Mouse (Mus musculus) induced T-regulatory cell, adult 2 months (primary cell): ENCODE results near the gene Bcl10.
"Not testable (repeated sequence)": the region's sequence is repeated elsewhere in the genome, so short reads cannot be mapped to it uniquely, and the experiment has no call there.

Experiments used
- DNase-seq: peaks from one replicate; pipeline ENCODE4 v3.0.0-alpha.2; 2012; ENCODE audit warnings: low read depth

The Bcl10 gene

DNA sequence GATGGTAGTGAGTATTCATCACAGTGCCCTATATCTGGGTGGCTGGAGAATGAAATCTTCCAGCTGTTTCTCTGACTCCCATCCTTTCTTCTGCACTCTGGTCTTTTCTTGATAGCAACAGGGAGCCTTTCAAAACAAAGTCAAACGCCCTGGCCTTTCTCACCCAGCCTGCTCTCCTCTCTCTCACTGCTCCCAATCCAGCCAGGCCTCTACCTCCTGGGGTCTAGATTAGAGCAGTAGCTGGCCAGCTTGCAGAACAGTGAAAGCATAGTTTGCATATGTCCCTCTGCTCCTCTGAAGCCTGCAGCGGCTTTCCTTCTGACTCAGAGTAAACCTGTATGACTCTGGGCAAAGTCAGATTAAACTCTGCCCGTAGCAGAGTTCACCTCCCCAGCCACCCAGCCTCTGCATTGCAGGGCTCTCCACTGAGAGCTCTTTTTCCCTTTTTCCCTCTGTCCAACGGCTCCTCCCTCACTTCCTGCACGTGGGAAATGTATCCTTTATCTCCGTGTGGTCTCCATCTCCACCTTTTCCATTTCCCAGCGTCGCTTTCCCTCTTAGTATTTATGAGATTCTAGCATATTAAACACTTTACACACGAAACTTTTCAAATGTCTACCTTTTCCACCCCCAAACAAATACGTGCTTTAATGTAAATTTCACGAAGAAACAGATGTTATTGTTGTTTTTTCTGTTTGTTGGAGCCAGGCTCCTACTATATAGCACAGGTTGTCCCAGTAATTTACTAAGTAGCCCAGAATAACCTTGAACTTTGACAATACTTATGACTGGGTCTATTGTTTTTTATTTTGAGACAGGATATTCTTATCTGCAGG lies at the start of gene Bcl10:
Gene Bcl10, plus strand, starts transcription at position 786 of the 836 bp plus-strand sequence.
- no peak for DNase-seq

DNA sequence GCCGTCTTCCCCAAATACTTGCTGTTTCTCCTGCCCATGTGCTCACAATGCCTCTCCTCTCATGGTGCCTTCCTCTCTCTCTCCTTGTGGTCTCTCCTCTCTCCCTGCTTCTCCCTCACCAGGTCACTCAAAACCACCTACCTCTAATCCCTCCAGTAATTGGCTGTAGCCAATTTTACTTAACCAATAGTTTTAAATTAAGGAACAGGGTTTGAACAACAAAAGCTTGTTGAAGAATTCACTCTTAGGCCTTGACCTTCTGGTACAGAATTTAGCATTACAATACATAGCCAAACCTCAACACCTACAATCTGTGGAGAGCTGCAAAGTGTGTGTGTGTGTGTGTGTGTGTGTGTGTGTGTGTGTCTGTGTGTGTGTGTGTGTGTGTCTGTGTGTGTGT lies 49.3 kb upstream of the Bcl10 start:
- no peak for DNase-seq

DNA sequence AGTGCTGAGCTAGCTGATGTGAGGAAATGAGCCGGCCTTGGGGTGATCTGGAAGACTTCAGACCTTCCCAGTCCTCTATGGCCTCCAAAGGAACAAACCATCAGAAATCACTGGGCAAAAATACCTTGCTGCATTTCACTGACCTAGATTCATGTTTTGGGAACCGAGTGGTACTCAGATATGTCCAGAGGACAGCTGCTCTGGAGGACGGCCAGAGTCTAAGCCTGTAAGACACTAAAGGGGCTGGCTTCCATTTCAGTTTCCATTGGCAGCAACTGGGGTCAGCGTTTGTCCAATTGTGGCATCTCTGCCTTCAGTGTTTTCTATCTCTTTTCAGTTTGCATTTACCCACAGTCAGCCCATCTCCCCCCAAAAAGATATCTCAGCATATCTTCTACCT lies 48.5 kb upstream of the Bcl10 start:
- no peak for DNase-seq

DNA sequence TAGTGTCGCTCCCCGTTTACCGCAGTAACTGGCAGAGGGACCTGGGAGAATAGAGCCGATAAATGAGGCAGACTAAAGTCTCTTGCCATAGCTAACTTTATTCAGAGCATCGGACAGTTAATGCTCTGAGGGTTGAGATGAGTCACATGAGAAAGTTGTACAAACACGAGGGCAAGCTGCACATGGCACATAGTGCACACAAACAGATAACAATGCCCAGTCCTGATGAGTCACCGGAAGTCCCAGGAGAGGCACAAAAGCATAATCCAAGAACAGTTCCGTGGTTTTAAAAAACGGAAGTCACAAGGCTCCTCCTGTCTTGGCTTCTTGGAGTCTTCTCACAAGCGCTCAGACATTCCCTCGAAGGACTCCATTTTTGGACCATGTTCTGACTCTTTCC lies 46.5 kb upstream of the Bcl10 start:
- DNase-seq: no peak

DNA sequence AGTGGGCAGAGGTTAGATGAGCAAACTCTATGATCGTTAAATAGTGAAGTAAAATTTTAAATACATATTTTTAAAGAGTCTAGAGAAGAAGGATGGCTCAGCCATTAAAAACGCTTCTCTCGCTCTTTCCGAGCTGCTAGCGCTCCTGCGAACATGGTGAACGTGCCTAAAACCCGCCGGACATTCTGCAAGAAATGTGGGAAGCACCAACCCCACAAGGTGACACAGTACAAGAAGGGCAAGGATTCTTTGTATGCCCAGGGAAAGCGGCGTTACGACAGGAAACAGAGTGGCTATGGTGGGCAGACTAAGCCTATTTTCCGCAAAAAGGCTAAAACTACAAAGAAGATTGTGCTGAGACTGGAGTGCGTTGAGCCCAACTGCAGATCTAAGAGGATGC lies 43.7 kb upstream of the Bcl10 start:
- not testable (repeated sequence) for DNase-seq

DNA sequence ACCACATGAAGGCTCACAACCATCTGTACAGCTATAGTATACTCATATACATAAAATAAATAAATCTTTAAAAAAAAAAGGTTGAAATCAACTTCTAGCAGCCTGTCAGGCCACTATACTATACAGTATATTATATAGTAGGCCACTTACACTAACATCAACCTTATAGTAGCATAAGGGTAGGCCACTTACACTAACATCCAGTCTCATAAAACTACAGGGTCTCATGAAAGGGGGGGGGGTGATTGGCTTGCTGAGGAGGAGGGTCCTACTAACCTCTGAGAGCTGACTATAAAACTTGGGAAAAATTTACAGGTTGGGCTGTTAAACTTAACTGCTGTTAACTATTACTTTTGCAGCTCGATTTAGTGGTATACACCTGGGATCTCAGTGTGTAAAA lies 42.3 kb upstream of the Bcl10 start:
- DNase-seq: no peak

DNA sequence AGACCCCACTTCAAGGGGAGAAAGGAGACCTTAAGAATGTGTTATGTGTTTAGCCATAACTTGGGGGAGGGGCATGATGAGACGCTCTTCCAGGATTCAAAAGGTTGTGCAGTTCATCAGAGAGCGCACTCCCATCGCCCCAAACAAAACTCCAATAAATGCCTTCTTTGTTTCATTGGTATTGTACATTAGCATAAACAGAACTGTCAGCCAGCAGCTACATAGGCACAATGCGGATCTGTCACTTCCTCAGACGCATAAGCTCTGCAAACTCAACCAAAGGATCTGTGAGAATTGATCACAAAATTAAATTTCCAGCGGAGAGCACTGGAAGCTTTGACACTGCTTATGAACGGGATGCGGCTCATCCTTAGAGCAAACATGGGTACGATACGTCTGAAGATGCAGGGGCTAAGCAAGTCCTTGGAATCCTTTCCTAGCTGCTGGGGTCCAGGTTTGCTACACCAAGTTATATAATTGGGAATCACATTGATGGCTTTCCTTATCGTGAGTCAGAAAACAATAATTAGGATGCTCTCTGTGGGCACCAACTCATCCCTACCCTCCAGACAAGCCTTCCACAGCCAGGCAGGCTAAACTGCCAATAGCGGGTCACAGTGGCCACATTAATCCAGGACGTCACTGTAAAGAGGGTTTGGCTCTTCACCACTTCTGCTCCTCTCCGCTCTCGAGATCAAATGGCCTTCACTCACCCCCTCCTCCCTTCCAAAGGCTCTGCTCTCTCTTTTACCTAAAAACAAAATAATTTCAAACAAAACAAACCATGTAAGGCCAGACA lies 40.3 kb upstream of the Bcl10 start:
- DNase-seq: no peak

DNA sequence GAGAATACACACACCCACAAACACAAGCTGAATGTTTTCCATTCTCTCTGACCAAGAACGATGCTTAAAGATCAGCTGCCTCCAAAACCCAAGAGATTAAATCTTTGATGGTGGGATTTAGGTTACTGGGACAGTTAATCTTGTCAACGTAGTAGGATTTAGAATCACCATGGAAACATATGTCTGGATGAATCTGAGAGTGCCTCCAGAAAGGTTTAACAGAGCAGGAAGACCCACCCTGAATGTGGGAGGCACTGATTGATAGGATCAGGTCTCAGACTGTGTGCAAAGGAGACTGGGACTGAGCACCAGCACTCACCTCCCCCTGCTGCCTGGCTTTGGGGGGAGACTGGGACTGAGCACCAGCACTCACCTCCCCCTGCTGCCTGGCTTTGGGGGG lies 39.4 kb upstream of the Bcl10 start:
- no peak for DNase-seq

DNA sequence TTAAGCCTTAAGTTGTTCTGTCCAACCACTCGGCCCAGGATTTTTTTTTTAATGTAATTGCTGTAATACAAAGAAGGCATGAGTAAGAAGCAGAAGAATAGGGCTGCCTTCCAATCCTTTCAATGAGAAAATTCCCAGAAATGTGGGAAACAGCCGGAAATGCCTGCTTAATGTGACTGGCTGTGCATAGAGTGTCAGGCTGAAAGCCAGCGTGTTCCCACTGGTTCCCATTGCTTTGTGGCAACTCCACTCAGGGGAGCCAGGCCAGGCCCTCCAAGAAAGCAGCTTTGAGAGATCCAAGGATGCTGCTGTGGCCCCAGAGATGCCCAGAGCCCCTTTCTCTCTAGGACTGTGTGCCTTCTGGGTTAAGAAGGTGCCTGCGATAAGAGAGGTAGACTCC lies 37.2 kb upstream of the Bcl10 start:
- DNase-seq: no peak

DNA sequence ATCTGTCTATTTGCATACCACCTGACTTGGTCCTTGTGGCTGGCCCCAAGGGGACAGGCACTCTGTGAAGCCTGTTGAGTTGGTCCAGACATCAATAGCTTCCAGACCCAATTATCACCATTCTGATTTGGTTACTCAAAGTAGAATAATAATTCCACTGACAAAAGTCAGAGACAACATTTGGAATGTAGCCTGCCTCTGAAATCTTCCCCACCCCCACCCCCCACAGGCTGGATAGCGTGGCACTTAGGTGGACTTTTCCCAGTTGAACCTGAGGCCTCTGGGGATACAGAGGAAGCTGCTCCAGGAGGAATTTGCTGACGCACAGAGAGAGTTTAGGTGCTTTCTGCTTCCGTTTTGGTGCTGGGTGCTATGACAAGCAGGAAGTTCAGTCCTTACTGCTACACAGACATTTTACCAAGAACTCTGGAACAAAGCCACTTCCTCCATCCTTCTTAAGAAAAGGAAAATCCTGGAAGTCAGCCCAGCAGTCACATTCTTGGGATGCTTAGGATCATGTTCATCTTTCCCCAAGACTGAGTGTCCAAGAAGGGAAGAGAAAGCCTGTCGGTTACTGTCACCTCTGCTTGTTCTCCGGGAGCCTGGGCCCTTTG lies 36.6 kb upstream of the Bcl10 start:
- no peak for DNase-seq

DNA sequence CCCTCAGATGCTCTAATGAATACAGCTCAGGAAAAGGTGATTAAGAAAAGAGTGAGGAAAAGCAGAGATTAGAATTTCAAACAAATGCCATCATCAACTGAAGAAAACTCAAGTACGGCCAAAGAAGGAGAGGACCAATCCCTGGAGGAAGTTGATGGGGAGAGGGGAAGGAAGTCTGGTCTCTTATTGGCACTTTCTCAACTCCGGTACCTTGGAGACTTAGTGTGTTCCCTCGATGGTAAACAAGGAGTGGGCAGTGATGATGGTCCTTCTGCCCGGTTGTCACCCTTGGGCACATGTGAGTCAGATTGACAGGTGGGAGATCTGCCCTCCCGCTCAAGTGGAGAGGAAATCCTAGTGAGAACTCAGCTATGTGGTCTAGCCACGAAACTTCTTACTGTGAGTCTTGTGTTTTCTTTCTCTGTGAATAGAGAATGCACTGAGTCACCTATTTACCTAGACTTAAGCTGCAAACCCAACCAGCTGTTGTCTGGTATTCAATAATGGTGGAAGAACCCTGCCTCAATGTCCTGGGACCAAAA lies 35.1 kb upstream of the Bcl10 start:
- no peak for DNase-seq

DNA sequence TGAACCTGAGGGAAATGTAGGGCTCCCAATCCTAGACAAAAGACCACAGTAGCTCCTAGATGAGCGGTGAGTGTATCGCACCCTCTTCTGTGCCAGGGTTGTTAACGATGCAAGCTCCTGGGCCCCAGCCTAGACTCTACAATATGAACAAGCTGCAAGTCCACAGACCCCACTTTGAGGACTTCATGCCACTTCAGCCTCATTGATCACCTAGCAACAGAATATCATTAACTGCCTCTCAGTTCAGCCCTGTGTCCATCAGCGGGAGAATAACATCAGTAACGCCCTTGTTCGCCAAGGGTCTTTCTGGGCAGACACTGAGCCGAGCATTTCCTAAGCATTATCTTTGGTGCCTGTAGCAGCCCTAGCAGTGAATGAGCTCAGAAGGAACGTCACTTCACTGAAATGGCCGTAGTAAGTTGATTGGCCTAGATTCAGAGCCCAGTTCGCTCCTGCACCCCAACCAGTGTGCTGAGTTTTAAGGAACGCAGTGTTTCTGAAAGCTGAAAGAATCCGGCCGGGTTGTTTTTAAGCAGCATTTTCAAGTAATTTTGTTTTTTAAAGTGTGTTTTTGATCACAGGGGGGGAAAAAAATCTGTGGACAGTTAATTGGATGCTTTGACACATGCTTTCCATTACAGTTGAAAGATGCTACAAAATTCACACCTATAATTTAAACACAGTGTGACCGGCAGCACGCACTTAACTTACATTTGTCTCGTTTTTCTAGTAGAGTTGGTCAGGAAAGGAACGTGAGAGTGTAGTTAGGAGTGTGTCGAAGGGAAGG lies 32.1 kb upstream of the Bcl10 start:
- no peak for DNase-seq

DNA sequence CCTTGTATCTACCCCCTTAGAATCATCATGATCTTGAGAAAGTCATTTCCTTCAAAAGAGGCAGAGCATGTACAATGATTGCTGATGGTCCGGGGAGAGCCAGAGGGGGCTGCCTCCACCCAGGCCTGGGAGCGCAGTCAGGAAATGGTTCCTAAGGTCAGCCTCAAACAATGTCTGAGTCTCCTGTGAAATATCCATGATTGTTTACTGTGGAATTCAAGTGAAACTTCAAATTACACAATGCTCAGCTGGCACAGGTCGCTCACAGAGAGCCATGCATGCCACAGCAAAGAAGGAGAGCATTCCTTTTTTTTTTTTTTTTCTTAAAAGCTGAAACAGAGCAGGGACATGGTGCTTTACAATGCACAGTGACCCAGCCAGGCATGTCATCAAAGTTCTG lies 30.2 kb upstream of the Bcl10 start:
- no peak for DNase-seq

DNA sequence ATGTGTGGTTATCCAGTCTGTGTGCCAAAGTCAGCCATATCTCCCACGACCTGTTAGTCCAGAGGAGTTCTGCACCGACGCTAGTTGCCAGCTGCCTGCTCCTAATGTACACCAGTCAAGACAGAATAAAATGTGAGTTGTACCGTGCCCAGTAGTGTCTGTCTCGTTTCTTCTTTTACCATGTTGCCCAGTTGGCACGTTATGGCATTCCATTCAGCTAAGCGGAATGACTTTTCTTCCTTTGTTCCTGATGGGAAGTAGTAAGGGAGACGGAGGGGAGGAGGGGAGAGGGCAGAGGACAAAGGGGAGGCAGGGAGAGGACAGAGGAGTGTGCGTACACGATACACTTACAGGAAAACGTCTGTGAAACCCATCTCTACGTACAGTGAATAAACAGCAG lies 28.5 kb upstream of the Bcl10 start:
- DNase-seq: no peak

DNA sequence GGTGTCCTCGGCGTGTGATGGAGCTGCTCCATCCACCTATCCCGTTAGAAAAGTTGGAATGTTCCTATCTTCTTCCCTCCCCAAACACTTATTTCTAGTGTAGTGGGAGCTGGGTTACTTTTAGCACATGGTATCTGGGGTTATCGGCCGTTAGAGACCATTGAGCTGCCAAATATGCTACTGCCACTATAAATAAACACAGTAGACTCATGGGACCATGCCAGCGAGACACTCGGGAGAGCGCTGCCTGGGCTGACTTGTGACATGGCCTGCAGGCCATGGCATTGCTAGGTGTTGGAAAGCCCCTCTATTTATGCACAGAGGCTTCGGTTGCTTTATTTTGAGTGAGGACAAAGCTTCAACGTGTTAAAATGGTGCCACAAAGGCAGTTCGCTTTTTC lies 24.9 kb upstream of the Bcl10 start:
- no peak for DNase-seq

DNA sequence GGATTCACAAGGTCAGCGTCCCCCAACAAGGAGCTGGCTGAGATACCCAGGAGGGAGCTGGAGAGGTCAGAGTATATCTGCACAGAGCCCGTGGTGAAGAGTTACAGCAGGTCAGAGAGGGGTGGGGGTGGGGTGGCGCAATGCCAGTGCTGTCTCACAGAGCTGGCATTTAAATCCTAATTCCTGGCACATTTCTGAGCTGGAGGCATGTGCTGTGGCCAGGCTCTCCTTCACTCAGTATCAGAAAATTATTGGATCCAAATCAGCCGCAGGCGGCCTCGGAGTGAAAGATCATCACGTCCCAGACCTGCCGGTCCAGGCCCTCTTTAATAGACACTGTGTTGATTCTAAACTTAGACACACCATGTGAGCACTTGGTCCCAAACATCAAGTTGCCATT lies 22.8 kb upstream of the Bcl10 start:
- DNase-seq: no peak

DNA sequence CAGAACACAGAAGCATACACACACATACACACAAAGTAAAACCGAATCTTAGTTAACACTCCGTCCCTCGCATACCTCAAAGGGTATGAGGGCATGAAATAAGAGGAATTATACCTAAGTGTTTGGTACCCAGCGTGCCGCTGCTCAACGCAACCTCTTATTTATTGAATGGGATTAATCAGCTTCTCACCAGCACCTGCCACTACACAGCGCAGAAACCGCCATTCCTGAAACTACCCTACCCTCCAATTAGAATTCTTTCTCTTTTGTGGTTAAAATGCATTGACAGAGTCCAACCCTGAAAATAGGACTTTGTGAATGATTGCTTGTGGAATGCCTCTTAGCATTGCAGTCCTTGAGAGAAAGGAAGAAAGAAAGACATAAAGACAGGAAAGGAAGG lies 19.1 kb upstream of the Bcl10 start:
- no peak for DNase-seq

DNA sequence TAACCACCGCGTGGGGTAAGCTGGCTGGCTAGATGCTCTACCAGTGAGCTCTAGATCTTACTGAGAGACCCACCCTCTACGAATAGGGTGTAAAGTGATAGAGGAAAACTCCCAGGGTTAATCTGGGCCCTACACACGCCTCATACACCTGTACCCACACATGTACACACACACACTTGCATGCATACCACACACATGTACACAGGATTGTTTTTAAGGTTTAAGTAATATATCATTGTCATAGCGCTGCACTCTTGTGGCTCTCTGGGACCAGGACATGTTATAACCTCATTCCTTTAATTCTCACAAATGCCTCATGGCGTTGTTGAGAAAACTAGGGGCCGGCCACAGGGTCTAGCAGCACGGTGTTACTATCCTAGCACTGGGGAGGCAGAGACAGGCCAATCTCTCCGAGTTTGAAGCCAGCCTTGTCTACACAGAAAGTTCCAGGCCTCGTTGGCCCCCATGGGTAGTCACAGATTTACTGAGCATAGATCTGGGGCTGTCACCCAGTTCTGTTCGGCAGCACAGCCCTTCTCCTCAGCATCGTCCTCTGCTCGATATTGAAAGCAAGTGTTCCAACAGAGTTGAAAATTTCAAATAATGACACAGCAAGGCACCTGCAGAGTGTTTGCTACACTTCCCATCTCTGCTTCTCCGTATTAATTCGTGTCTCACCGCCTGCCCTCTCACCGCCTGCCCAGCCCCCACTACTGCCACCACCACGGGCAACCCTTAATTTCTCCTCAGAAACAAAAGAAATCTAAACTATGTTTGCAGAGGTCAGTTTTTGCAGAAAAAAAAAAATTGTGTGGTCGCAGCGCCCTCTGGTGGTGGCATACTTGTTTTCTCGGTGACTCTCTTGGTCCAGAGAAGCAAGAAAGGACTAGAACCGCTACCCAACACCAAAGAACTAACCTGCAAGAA lies 17.5 kb upstream of the Bcl10 start:
- DNase-seq: peak; percentile 77

DNA sequence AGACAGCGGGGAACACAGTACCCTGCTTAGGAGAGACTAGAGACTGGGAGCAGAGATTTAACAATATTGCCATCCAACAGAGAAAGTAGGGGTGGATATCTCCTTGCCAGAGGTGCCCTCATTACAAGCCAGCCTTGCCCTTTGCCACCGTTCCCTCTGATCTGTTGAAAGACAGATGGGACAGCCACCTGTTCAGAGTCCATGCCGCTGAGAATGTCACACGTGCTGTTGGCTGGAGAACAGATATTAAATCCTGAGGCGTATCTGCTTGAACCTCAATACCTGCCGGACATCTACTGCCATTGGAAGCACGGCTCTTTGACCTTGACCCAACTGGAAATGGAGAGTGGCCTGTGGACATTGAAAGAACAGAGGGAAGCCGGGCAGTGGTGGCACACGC lies 16.0 kb upstream of the Bcl10 start:
- no peak for DNase-seq

DNA sequence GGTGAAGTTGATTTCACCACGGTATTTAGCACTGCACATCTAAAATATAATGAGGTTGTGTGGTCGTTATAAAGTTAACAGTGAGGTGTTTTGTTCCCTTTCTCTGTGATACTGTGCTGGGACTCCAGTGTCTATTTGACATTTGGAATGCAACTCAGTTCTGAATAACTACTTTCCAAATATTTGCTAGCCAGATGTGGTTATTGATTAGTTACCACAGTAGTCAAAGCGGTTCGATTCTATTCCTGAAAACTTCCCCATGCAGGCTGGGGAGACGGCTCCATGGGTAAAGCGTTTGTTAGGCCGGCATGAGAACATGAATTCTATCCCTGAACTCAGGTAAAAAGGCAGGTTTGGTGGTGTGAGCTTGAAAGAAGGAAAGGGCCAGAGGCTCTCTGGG lies 10.1 kb upstream of the Bcl10 start:
- no peak for DNase-seq

DNA sequence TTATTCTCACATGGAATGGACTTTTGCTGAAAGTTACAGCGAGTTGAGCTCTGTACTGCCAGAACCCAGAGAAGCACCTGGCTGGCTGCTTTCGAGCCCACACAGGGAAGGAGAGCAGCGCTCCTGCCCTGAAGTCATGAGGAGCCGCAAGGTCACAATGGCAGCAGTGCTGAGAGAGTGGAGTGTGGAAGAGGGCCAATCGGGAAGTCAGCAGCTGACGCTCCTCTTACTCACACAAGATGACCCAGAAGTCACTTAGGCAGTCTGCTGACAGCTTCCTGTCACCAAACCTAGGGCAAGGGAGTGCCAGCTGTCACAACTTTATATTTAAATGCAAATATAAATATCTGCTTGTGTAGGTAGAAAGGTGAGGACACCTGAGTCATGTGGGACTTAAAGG lies 9.3 kb upstream of the Bcl10 start:
- DNase-seq: no peak
